In genomic region chr4:134096120-134096519, GRCm38 (mm10) we compare ENCODE assay signal across 27 mouse cellular contexts. TPM values are rescaled to one million over a fixed set of nuclear protein-coding genes. Genes with fewer than 3 reads are reported as not detected.
"Had no signal": no experiment of that assay in that cellular context is flagged by ENCODE, and none has a peak within 500 bp of the region (broad histone marks: within the 10 kb centered on the region; RNA-seq: fewer than 3 reads in every experiment).

No protein-coding gene starts in this region.

- H3K4me2 ChIP-seq: limb, embryonic 13.5 days; liver, embryonic 13.5 days; lung, embryonic 14.5 days; midbrain, embryonic 13.5 days; neural tube, embryonic 13.5 days; stomach, embryonic 15.5 days had no signal

- H3K4me1 ChIP-seq: limb, embryonic 13.5 days; midbrain, embryonic 10.5 days; midbrain, embryonic 13.5 days; neural tube, embryonic 13.5 days; stomach, embryonic 15.5 days had no signal

- H3K36me3 ChIP-seq: limb, embryonic 10.5 days; limb, embryonic 13.5 days; liver, embryonic 13.5 days; midbrain, embryonic 10.5 days; midbrain, embryonic 13.5 days; neural tube, embryonic 13.5 days; stomach, embryonic 15.5 days had no signal

- H3K27ac ChIP-seq: limb, embryonic 10.5 days; limb, embryonic 13.5 days; midbrain, embryonic 10.5 days; midbrain, embryonic 13.5 days; neural tube, embryonic 13.5 days; stomach, embryonic 15.5 days had no signal

- H3K27me3 ChIP-seq: limb, embryonic 13.5 days; liver, embryonic 13.5 days; megakaryocyte, embryonic 14.5 days; midbrain, embryonic 13.5 days; neural tube, embryonic 13.5 days; stomach, embryonic 15.5 days had no signal

- H3K9me3 ChIP-seq: limb, embryonic 10.5 days; limb, embryonic 13.5 days; liver, embryonic 13.5 days; megakaryocyte, embryonic 14.5 days; midbrain, embryonic 10.5 days; midbrain, embryonic 13.5 days; neural tube, embryonic 13.5 days; stomach, embryonic 15.5 days had no signal

- ATAC-seq: lung, postnatal 0 days; midbrain, embryonic 13.5 days; midbrain, embryonic 16.5 days had no signal

- H3K9ac ChIP-seq: limb, embryonic 13.5 days; liver, embryonic 13.5 days; lung, embryonic 14.5 days; midbrain, embryonic 13.5 days; neural tube, embryonic 13.5 days; stomach, embryonic 15.5 days had no signal

- DNase-seq: kidney, adult 9 months; kidney, postnatal 14 days; kidney, postnatal 4 days; liver; liver, embryonic 13.5 days; lung, embryonic 14.5 days; retina, postnatal 1 day; right cerebral cortex, postnatal 25 days; thymus, adult 18-20 months; thymus, postnatal 36 days had no signal

- H3K4me3 ChIP-seq: limb, embryonic 10.5 days; limb, embryonic 13.5 days; liver, embryonic 13.5 days; megakaryocyte, embryonic 14.5 days; midbrain, embryonic 10.5 days; midbrain, embryonic 13.5 days; myocyte; neural tube, embryonic 13.5 days; stomach, embryonic 15.5 days had no signal

RNA-seq across cellular contexts. Expression of gene Cd52, which starts 1.2 kb away (rescaled TPM):
- polyA plus RNA-seq: myocyte had no signal

RNA-seq across cellular contexts. Expression of gene Zfp683, which starts 42.5 kb away (rescaled TPM):
- total RNA-seq: layer of hippocampus, adult 18-20 months; layer of hippocampus, postnatal 14 days; left cerebral cortex, adult 8-10 months; left cerebral cortex, postnatal 25 days; monocyte, adult 5-6 weeks had no signal
- polyA plus RNA-seq: kidney, embryonic 16.5 days; limb, embryonic 10.5 days; limb, embryonic 13.5 days; liver, embryonic 13.5 days; liver, embryonic 16.5 days; lung, embryonic 14.5 days; lung, postnatal 0 days; midbrain, embryonic 10.5 days; midbrain, embryonic 13.5 days; midbrain, embryonic 16.5 days; myocyte; neural tube, embryonic 13.5 days; stomach, embryonic 15.5 days had no signal
